Mouse (Mus musculus) subcutaneous adipose tissue, adult 2 months (tissue): ENCODE data around the gene Htr1f. TPM values are rescaled to one million over a fixed set of nuclear protein-coding genes. Genes with fewer than 3 reads are reported as not detected.

Experiments used
- polyA plus RNA-seq: library from polyadenylated mRNA; depleted of rRNA; stranded (reverse); fragments of >200 nt; gene quantifications from 2 replicates; pipeline ENCODE4 v1.2.3, GENCODE M21; 2012; ENCODE audit warnings: low replicate concordance; rRNA removed

The Htr1f gene
- polyA plus RNA-seq: not detected in 2 replicates

DNA sequence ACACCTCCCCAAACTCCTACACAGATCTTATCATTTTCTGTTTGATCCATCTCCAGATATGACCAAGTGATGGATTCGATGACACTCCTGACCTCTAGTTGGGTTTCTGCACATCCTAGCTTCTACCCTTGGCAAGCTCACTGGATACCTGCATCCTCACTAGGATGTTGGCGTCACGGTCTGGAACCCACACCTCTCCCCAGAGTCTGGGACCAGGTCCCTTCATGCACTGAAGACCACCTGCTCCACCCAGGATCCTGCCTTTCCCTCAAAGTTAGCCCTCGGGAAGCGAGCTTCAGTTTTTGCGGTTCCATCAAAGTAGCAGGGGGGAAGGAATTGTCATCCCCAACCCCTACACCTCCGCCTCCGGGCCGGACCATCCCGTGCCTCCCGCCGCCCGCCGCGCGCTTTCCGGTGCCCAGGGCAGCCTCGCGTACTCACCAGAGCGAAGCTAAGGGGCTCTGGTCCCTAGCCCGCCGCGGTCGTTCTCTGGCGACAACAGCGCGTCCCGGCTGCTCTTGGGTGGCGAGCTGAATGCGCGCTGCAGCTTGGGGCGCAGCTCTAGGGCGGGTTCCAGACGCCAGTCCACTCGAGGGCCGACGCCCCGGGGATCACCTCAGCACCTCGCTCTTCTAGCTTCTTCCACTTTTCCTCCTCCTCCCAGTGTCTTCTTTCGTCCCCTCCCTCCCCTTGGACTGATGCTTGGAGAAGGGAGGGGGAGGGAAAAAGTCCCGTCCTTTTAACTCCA lies at the start of gene Htr1f:
TSS of gene Htr1f (minus strand) at position 671 of the 748 bp plus-strand sequence.

